Mouse (Mus musculus): ENCODE results near the gene Olfr287. TPM values are rescaled to one million over a fixed set of nuclear protein-coding genes. Genes with fewer than 3 reads are reported as not detected.

The Olfr287 gene
- polyA plus RNA-seq (2015; fragmentation: Nextera tagmentation; extraction: Ambion mirVana) = 0.20 TPM in 1 of 2 replicates, not detected in the other

- no peak within 1 kb of the TSS for H3K9ac ChIP-seq
- no peak for ATAC-seq (ENCODE audit: low read depth)
- H3K4me3 ChIP-seq = no peak within 1 kb of the TSS
- H3K27me3 ChIP-seq = no peaks in the 10 kb centered on the region
- H3K4me2 ChIP-seq = no peak within 1 kb of the TSS
- no peak within 1 kb of the TSS for H3K27ac ChIP-seq (replicated peaks)
- H3K36me3 ChIP-seq = no peaks in the 10 kb centered on the region
- WGBS = 69% methylated on average over 4 of the region's 4 CpGs
- H3K9me3 ChIP-seq = no peaks in the 10 kb centered on the region
- H3K4me1 ChIP-seq (replicated peaks) = no peaks in the 10 kb centered on the region
These were observed at the start of gene Olfr287, which contains the start of gene Gm44579 for GRCm38 (mm10) chr15:98220877-98221276. Gene Olfr287 (minus strand): TSS chr15:98221056. Gene Gm44579 (minus strand): TSS chr15:98220977.

GRCm38 (mm10) chr15:98257776-98258175 lies 36.9 kb upstream of the Olfr287 start:
- Histone ChIP-seq H3K9ac (no peak overlapping the region), H3K9me3 (no peaks in the 10 kb centered on the region), H3K4me3 (no peak overlapping the region), H3K36me3 (no peaks in the 10 kb centered on the region), H3K4me1 (replicated peaks) (no peaks in the 10 kb centered on the region), H3K27ac (replicated peaks) (no peak overlapping the region), H3K4me2 (no peak overlapping the region), H3K27me3 (no peaks in the 10 kb centered on the region)
- WGBS = 83% methylated on average over 7 of the region's 7 CpGs
- ATAC-seq (ENCODE audit: low read depth) = no peak

DNA sequence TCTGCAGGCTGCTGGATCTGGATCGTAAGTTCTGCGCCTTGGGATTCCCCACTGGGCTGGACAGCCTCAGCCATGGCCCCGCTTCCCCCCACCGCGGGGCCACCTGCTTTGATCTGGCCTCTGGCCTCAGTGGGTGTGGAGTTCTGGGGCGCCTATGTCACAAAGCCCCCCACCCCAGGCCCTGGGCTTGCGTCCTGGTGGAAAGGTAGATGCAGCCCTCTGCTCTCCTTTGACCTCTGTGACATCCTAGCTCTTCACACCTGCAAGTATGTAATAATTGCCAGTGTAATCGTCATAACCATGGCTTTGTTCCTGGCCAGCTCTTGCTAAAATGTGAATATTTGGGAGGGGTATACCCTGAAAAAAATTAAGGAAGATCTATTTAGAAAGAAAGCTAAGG lies 36.3 kb upstream of the Olfr287 start, which contains the start of gene H1fnt:
Gene H1fnt (minus strand): TSS at position 101 of the 400 bp plus-strand sequence.
- Histone ChIP-seq H3K9ac (no peak within 1 kb of the TSS), H3K4me3 (no peak within 1 kb of the TSS), H3K27me3 (no peaks in the 10 kb centered on the region), H3K27ac (replicated peaks) (no peak within 1 kb of the TSS), H3K9me3 (no peaks in the 10 kb centered on the region), H3K4me2 (no peak within 1 kb of the TSS), H3K36me3 (no peaks in the 10 kb centered on the region), H3K4me1 (replicated peaks) (no peaks in the 10 kb centered on the region)
- ATAC-seq (ENCODE audit: low read depth) = no peak
- WGBS = 81% methylated on average over 8 of the region's 8 CpGs

GRCm38 (mm10) chr15:98256271-98256670 lies 35.4 kb upstream of the Olfr287 start:
- no peaks in the 10 kb centered on the region for H3K36me3 ChIP-seq
- H3K4me1 ChIP-seq (replicated peaks) = no peaks in the 10 kb centered on the region
- ATAC-seq (ENCODE audit: low read depth) = no peak
- H3K9me3 ChIP-seq = no peaks in the 10 kb centered on the region
- 96% methylated on average over 13 of the region's 13 CpGs for WGBS
- no peak overlapping the region for H3K4me3 ChIP-seq
- H3K27me3 ChIP-seq = no peaks in the 10 kb centered on the region
- H3K9ac ChIP-seq = no peak overlapping the region
- H3K4me2 ChIP-seq = no peak overlapping the region
- H3K27ac ChIP-seq (replicated peaks) = no peak overlapping the region

GRCm38 (mm10) chr15:98235442-98235841 lies 14.6 kb upstream of the Olfr287 start:
- no peaks in the 10 kb centered on the region for H3K9me3 ChIP-seq
- 91% methylated on average over 4 of the region's 4 CpGs for WGBS
- H3K27ac ChIP-seq (replicated peaks) = no peak overlapping the region
- H3K4me2 ChIP-seq = no peak overlapping the region
- H3K9ac ChIP-seq = no peak overlapping the region
- no peaks in the 10 kb centered on the region for H3K27me3 ChIP-seq
- H3K4me1 ChIP-seq (replicated peaks) = no peaks in the 10 kb centered on the region
- H3K36me3 ChIP-seq = no peaks in the 10 kb centered on the region
- H3K4me3 ChIP-seq = no peak overlapping the region
- no peak for ATAC-seq (ENCODE audit: low read depth)

GRCm38 (mm10) chr15:98234350-98234749 lies 13.5 kb upstream of the Olfr287 start, which contains the start of gene Olfr286:
Gene Olfr286 (minus strand): TSS chr15:98234450.
- no peak within 1 kb of the TSS for H3K4me3 ChIP-seq
- ATAC-seq (ENCODE audit: low read depth) = no peak
- no peaks in the 10 kb centered on the region for H3K9me3 ChIP-seq
- no peaks in the 10 kb centered on the region for H3K36me3 ChIP-seq
- no peaks in the 10 kb centered on the region for H3K27me3 ChIP-seq
- H3K4me1 ChIP-seq (replicated peaks) = no peaks in the 10 kb centered on the region
- no peak within 1 kb of the TSS for H3K9ac ChIP-seq
- H3K27ac ChIP-seq (replicated peaks) = no peak within 1 kb of the TSS
- 92% methylated on average over 4 of the region's 4 CpGs for WGBS
- no peak within 1 kb of the TSS for H3K4me2 ChIP-seq

DNA sequence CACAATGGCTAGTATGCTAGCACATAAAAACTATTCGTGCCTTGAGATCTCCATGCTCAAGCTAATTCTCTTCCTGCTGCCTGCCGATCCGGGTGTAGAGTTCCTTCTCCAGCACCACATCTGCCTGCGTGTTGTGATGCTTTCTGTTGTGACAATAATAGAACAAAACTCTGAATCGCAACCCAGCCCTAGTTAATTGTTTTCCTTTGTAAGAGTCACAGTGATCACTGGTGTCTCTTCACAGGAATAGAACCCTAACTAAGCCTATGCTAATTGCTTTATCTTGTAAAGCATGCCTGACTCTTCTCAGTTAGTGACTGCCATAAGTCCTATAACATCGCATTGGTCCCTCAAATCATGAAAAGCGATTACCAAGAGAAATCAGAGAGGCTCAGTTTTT lies 5.2 kb upstream of the Olfr287 start:
- no peak overlapping the region for H3K27ac ChIP-seq (replicated peaks)
- no peaks in the 10 kb centered on the region for H3K27me3 ChIP-seq
- no peak overlapping the region for H3K9ac ChIP-seq
- H3K9me3 ChIP-seq = no peaks in the 10 kb centered on the region
- no peak for ATAC-seq (ENCODE audit: low read depth)
- no peak overlapping the region for H3K4me3 ChIP-seq
- no peaks in the 10 kb centered on the region for H3K4me1 ChIP-seq (replicated peaks)
- H3K36me3 ChIP-seq = no peaks in the 10 kb centered on the region
- H3K4me2 ChIP-seq = no peak overlapping the region
- 69% methylated on average over 7 of the region's 7 CpGs for WGBS

- 45% methylated on average over 16 of the region's 16 CpGs for WGBS
- Histone ChIP-seq H3K27me3 (no peaks in the 10 kb centered on the region), H3K4me3 (no peak overlapping the region), H3K27ac (replicated peaks) (no peak overlapping the region), H3K36me3 (no peaks in the 10 kb centered on the region), H3K9me3 (no peaks in the 10 kb centered on the region), H3K4me2 (no peak overlapping the region), H3K9ac (no peak overlapping the region), H3K4me1 (replicated peaks) (no peaks in the 10 kb centered on the region)
- no peak for ATAC-seq (ENCODE audit: low read depth)
These were observed 4.8 kb upstream of the Olfr287 start for GRCm38 (mm10) chr15:98225610-98226009.

GRCm38 (mm10) chr15:98222377-98222776 lies 1.5 kb upstream of the Olfr287 start:
- Histone ChIP-seq H3K9me3 (no peaks in the 10 kb centered on the region), H3K4me1 (replicated peaks) (no peaks in the 10 kb centered on the region), H3K36me3 (no peaks in the 10 kb centered on the region), H3K9ac (no peak overlapping the region), H3K4me3 (no peak overlapping the region), H3K4me2 (no peak overlapping the region), H3K27me3 (no peaks in the 10 kb centered on the region), H3K27ac (replicated peaks) (no peak overlapping the region)
- no peak for ATAC-seq (ENCODE audit: low read depth)

DNA sequence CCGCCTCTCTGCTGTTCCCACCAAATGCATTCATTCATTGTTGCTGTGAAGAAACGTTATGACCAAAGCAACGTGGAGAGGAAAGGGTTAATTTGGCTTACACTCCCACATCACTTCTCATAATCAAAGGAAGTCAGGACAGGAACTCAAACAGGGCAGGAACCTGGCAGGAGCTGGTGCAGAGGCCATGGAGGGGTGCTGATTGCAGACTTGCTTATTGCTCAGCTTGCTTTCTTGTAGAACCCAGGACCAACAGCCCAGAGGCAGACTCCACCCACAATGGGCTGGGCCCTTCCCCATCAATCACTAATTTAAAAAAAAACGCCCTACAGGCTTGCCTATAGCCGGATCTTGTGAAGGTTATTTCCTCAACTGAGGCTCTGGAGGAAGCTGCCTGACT lies 6.7 kb downstream of the Olfr287 start:
- H3K36me3 ChIP-seq = no peaks in the 10 kb centered on the region
- no peak for ATAC-seq (ENCODE audit: low read depth)
- no peak overlapping the region for H3K27ac ChIP-seq (replicated peaks)
- H3K9ac ChIP-seq = no peak overlapping the region
- no peaks in the 10 kb centered on the region for H3K9me3 ChIP-seq
- H3K4me3 ChIP-seq = no peak overlapping the region
- 73% methylated on average over 5 of the region's 5 CpGs for WGBS
- no peak overlapping the region for H3K4me2 ChIP-seq
- H3K27me3 ChIP-seq = no peaks in the 10 kb centered on the region
- H3K4me1 ChIP-seq (replicated peaks) = no peaks in the 10 kb centered on the region

DNA sequence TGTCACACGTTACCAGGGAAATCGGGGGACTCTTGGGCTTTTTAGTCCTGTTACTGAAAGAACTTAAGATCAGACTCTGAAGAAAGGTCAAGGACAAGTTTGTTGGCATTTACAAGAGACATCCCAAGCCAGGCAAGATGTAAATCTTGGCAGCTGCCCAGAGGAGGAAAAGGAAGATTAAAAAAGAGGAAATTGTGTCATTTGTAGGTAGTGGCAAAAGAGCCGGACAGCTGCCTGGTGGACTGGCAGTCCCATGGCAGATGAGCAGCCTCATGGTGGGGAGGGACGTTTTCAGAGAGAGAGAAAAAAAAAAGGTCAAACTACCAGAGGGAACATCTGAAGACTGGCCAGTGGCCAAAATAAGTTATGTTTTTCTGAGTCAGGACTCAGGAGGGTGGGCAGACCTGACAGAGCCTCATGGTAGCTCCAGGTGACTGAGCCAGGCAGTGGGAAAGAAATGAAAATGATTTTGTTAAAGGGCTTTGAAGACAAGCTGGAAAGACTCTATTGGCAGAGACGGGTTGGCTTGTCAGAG lies 7.5 kb downstream of the Olfr287 start:
- Histone ChIP-seq H3K4me3 (no peak overlapping the region), H3K36me3 (no peaks in the 10 kb centered on the region), H3K4me2 (no peak overlapping the region), H3K27me3 (no peaks in the 10 kb centered on the region), H3K4me1 (replicated peaks) (no peaks in the 10 kb centered on the region), H3K9ac (no peak overlapping the region), H3K9me3 (no peaks in the 10 kb centered on the region), H3K27ac (replicated peaks) (no peak overlapping the region)
- ATAC-seq (ENCODE audit: low read depth) = no peak
- WGBS = 89% methylated on average over 5 of the region's 5 CpGs

DNA sequence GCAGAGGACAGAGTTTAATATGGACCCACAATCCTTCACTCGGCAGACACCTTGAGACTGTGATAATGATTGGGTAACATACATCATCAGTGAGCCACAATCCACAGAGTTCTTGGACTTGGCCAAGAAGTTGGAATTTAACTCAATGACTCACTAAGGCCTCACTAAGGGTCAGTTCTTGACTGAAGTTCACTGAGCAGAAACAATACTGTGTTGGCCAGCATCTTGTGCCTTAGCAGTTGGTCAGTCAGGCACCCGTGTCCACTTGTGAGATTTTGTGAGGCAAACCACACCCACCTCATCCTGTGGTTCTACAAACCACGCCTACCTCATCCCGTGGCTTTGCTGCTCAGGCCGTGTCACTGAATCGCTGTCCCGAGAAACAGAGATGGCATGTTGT lies 11.2 kb downstream of the Olfr287 start:
- H3K27ac ChIP-seq (replicated peaks) = no peak overlapping the region
- no peaks in the 10 kb centered on the region for H3K9me3 ChIP-seq
- no peak overlapping the region for H3K4me3 ChIP-seq
- no peak overlapping the region for H3K9ac ChIP-seq
- no peak overlapping the region for H3K4me2 ChIP-seq
- ATAC-seq (ENCODE audit: low read depth) = no peak
- no peaks in the 10 kb centered on the region for H3K36me3 ChIP-seq
- 83% methylated on average over 7 of the region's 7 CpGs for WGBS
- no peaks in the 10 kb centered on the region for H3K4me1 ChIP-seq (replicated peaks)
- H3K27me3 ChIP-seq = no peaks in the 10 kb centered on the region

GRCm38 (mm10) chr15:98195442-98195841 lies 25.4 kb downstream of the Olfr287 start, which contains the start of gene Olfr288:
Gene Olfr288 (minus strand): TSS chr15:98195542.
- WGBS = 70% methylated on average over 3 of the region's 3 CpGs
- no peak for ATAC-seq (ENCODE audit: low read depth)
- Histone ChIP-seq H3K9ac (no peak within 1 kb of the TSS), H3K4me3 (no peak within 1 kb of the TSS), H3K4me1 (replicated peaks) (no peaks in the 10 kb centered on the region), H3K27ac (replicated peaks) (no peak within 1 kb of the TSS), H3K36me3 (no peaks in the 10 kb centered on the region), H3K27me3 (no peaks in the 10 kb centered on the region), H3K4me2 (no peak within 1 kb of the TSS), H3K9me3 (peaks cover 7% of the 10 kb centered on the region; the same call in 1 of the 2 replicates)
